Mouse (Mus musculus) kidney, embryonic 15.5 days (tissue): ENCODE results near the gene Scaf8. TPM values are rescaled to one million over a fixed set of nuclear protein-coding genes. Genes with fewer than 3 reads are reported as not detected.
"Not testable (repeated sequence)": the region's sequence is repeated elsewhere in the genome, so short reads cannot be mapped to it uniquely, and the experiment has no call there.

Source experiments
- ATAC-seq: fragments of 200-750 bp; cut with Nextera tagmentation; replicated peaks from 2 replicates; pipeline ENCODE4 v1.8.0; 2017; ENCODE audit warnings: moderate TSS enrichment; ENCODE audit not compliant: low FRiP score
- H3K27ac ChIP-seq: fragments of 300-500 bp; sonication (generic); 2 replicates; pipeline ENCODE4 v1.5.1; 2015; ENCODE audit warnings: mild to moderate bottlenecking, inconsistent platforms
- H3K27me3 ChIP-seq: fragments of 300-500 bp; sonication (generic); 2 replicates; pipeline ENCODE4 v1.6.1; 2015; ENCODE audit warnings: inconsistent platforms
- H3K36me3 ChIP-seq: fragments of 300-500 bp; sonication (generic); 2 replicates; pipeline ENCODE4 v1.6.1; 2015; ENCODE audit warnings: inconsistent platforms
- H3K4me1 ChIP-seq: fragments of 300-500 bp; sonication (generic); 2 replicates; pipeline ENCODE4 v1.6.1; 2015; ENCODE audit warnings: inconsistent platforms
- H3K4me2 ChIP-seq: fragments of 300-500 bp; sonication (generic); 2 replicates; pipeline ENCODE4 v1.6.1; 2015; ENCODE audit warnings: moderate library complexity, mild to moderate bottlenecking, inconsistent platforms
- H3K4me3 ChIP-seq: fragments of 300-500 bp; sonication (generic); replicated peaks from 2 replicates; pipeline ENCODE4 v1.5.1; 2015; ENCODE audit warnings: mild to moderate bottlenecking, inconsistent platforms
- H3K9ac ChIP-seq: fragments of 300-500 bp; sonication (generic); 2 replicates; pipeline ENCODE4 v1.6.1; 2015; ENCODE audit warnings: mild to moderate bottlenecking, inconsistent platforms
- H3K9me3 ChIP-seq: fragments of 300-500 bp; sonication (generic); replicated peaks from 2 replicates; pipeline ENCODE4 v1.6.1; 2016; ENCODE audit warnings: inconsistent platforms
- WGBS: fragments of 180-500 bp; shearing (Covaris S2); methylation state at CpG from one replicate; pipeline ENCODE4 v1.1.7; 2015; ENCODE audit warnings: mixed read lengths; 5-methylcytosine and 5-hydroxymethylcytosine counted together
- polyA plus RNA-seq: library from polyadenylated mRNA; unstranded; fragments of >200 nt; fragmentation: Nextera tagmentation; extraction: Ambion mirVana; gene quantifications from 2 replicates; pipeline ENCODE4 v1.2.1, GENCODE M21; 2015

Gene Scaf8
- polyA plus RNA-seq, 1 experiment from 2014 or later = 23.1 TPM

- H3K4me3 ChIP-seq, H3K4me2 ChIP-seq, H3K9ac ChIP-seq, H3K27ac ChIP-seq, ATAC-seq, H3K9me3 ChIP-seq, H3K4me1 ChIP-seq, H3K27me3 ChIP-seq: not testable (repeated sequence)
- H3K36me3 ChIP-seq = peaks cover 67% of the 10 kb centered on the region
- 96% methylated on average over 1 of the region's 1 CpGs for WGBS
These were observed 65.7 kb downstream of the Scaf8 start for GRCm38 (mm10) chr17:3180425-3180945.

DNA sequence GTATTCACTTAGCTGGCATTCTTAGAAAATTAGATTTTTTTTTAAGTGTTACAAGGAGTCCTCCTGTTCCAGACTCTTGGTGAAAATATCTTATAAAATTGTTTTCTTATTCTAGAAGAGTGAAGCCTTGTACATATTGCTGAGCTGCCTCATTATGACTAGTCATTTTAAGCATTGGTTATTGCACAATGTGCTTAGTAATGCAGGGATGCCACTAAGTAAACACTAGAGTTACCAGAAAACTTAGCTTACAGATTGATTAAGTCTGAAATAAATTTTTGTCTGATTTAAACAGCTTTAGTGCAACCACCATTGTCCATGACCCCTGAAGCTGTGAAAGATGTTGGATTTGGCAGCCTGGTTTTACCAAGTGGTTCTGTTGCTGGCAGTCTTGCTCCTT is 80.7 kb downstream of the Scaf8 start:
- H3K4me3 ChIP-seq, ATAC-seq, H3K27ac ChIP-seq, H3K4me2 ChIP-seq, H3K9ac ChIP-seq, H3K4me1 ChIP-seq, H3K27me3 ChIP-seq, H3K9me3 ChIP-seq: not testable (repeated sequence)
- H3K36me3 ChIP-seq = peaks cover 80% of the 10 kb centered on the region

DNA sequence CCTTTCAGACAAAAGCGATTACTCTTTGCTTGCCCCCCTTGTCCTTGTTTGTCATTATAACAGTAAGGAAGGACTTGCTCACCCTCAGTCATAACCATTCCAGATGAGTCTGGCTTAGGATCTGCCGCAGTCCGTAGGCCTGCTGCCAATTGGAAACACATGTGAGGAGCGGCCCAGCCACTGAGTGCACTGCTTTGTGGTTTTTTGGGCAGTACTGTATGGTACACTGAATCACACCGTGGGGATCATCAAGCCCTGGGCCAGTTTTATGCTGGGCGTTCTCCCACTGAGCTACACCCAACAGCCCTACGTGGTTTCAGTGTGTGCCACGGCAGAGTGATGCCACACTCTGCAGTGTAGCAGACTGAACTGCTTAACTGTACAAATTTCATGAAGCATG is 85.6 kb downstream of the Scaf8 start:
- H3K4me1 ChIP-seq = no peaks in the 10 kb centered on the region
- H3K36me3 ChIP-seq = peaks cover 68% of the 10 kb centered on the region
- no peaks in the 10 kb centered on the region for H3K27me3 ChIP-seq
- H3K27ac ChIP-seq = no peak overlapping the region
- H3K9ac ChIP-seq = no peak overlapping the region
- no peak; the same call in 1 of the 2 replicates for ATAC-seq
- H3K4me2 ChIP-seq = no peak overlapping the region
- no peak overlapping the region for H3K4me3 ChIP-seq
- no peaks in the 10 kb centered on the region for H3K9me3 ChIP-seq
- 93% methylated on average over 8 of the region's 8 CpGs for WGBS

GRCm38 (mm10) chr17:3203916-3204315 is 89.1 kb downstream of the Scaf8 start:
- Histone ChIP-seq H3K9ac (no peak overlapping the region), H3K4me1 (peaks cover 13% of the 10 kb centered on the region; the same call in 1 of the 2 replicates), H3K36me3 (peaks cover 38% of the 10 kb centered on the region), H3K9me3 (no peaks in the 10 kb centered on the region), H3K4me3 (no peak overlapping the region), H3K4me2 (no peak overlapping the region), H3K27ac (no peak overlapping the region), H3K27me3 (no peaks in the 10 kb centered on the region)
- no peak for ATAC-seq
- 91% methylated on average over 4 of the region's 4 CpGs for WGBS

- WGBS = 88% methylated on average over 7 of the region's 7 CpGs
- no peaks in the 10 kb centered on the region for H3K27me3 ChIP-seq
- ATAC-seq = no peak
- H3K4me2 ChIP-seq = no peak overlapping the region
- H3K4me1 ChIP-seq = peaks cover 13% of the 10 kb centered on the region; the same call in 1 of the 2 replicates
- no peak overlapping the region for H3K4me3 ChIP-seq
- no peak overlapping the region for H3K27ac ChIP-seq
- H3K9me3 ChIP-seq = no peaks in the 10 kb centered on the region
- H3K36me3 ChIP-seq = peaks cover 32% of the 10 kb centered on the region
- H3K9ac ChIP-seq = no peak overlapping the region
These were observed 90.1 kb downstream of the Scaf8 start for GRCm38 (mm10) chr17:3204826-3205405.

DNA sequence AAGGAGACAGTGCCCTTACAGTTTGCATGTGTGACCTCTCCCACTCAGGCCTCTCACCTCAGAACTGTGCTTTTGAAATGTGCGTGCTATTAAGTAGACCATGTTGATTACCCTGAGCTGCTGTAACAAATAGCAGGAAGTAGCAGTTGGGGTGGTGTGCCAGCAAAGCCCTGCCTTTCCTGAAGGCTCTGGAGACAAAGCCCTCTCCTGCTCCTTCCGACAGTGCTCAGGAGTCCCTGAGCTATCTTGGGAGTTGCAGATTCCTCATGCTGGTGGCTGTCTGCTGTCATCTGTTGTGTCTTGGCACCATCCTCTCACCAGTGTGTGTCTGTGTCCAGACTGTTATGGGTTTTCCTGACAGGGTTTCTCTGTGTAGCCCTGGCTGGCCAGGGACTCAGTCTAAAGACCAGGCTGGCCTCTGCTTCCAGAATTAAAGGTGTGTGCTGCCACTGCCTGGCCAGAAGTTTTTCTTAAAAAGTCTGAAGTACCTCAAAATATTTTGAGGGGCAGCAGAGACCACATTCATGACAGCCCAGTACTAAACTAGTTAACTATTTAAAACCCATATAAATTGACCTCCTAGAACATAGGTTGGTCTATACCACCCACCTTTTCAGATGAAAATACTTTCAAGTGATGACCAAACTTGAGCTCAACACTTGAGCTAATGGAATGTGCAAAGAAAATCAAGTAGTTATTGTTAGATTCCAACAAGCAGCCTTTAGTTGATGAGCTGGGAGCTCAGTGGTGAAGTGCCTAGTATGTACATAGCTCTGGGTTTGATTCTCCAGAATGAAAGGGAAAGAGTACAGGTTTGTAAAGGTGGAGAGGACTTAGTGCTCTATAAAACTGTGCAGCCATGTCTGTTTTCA is 92.0 kb downstream of the Scaf8 start:
- peak; percentile 26; the same call in 1 of the 2 replicates for ATAC-seq
- Histone ChIP-seq H3K9me3 (no peaks in the 10 kb centered on the region), H3K9ac (no peak overlapping the region), H3K4me2 (no peak overlapping the region), H3K27ac (peak overlapping the region; percentile 56; the same call in 1 of the 2 replicates), H3K27me3 (no peaks in the 10 kb centered on the region), H3K4me1 (peaks cover 13% of the 10 kb centered on the region; the same call in 1 of the 2 replicates), H3K4me3 (no peak overlapping the region), H3K36me3 (peaks cover 16% of the 10 kb centered on the region)
- 36% methylated on average over 2 of the region's 2 CpGs for WGBS

GRCm38 (mm10) chr17:3207529-3208240 is 92.9 kb downstream of the Scaf8 start:
- 63% methylated on average over 6 of the region's 6 CpGs for WGBS
- ATAC-seq = 0 out of 2 replicates have a peak, but pooled peaks have one; percentile 40
- H3K27ac ChIP-seq = peak overlapping the region; percentile 15; the same call in 1 of the 2 replicates

GRCm38 (mm10) chr17:3208471-3208870 is 93.7 kb downstream of the Scaf8 start:
- 67% methylated on average over 1 of the region's 1 CpGs for WGBS
- H3K9ac ChIP-seq = no peak overlapping the region
- H3K36me3 ChIP-seq = peaks cover 22% of the 10 kb centered on the region
- H3K4me2 ChIP-seq = no peak overlapping the region
- no peaks in the 10 kb centered on the region for H3K9me3 ChIP-seq
- no peak overlapping the region for H3K4me3 ChIP-seq
- no peaks in the 10 kb centered on the region for H3K27me3 ChIP-seq
- peaks cover 13% of the 10 kb centered on the region; the same call in 1 of the 2 replicates for H3K4me1 ChIP-seq
- no peak for ATAC-seq
- H3K27ac ChIP-seq = no peak overlapping the region

More at GRCm38 (mm10) chr17:3207529-3208240, 92.9 kb downstream of the Scaf8 start:
- peaks cover 13% of the 10 kb centered on the region; the same call in 1 of the 2 replicates for H3K4me1 ChIP-seq
- H3K27me3 ChIP-seq = no peaks in the 10 kb centered on the region
- H3K4me2 ChIP-seq = no peak overlapping the region
- H3K36me3 ChIP-seq = peaks cover 18% of the 10 kb centered on the region
- no peak overlapping the region for H3K9ac ChIP-seq
- no peaks in the 10 kb centered on the region for H3K9me3 ChIP-seq
- no peak overlapping the region for H3K4me3 ChIP-seq

- H3K9me3 ChIP-seq = no peaks in the 10 kb centered on the region
- H3K27me3 ChIP-seq = no peaks in the 10 kb centered on the region
- no peak overlapping the region for H3K4me3 ChIP-seq
- ATAC-seq = no peak
- H3K4me1 ChIP-seq = peaks cover 13% of the 10 kb centered on the region; the same call in 1 of the 2 replicates
- no peak overlapping the region for H3K4me2 ChIP-seq
- peaks cover 22% of the 10 kb centered on the region for H3K36me3 ChIP-seq
- no peak overlapping the region for H3K27ac ChIP-seq
- WGBS = 82% methylated on average over 4 of the region's 4 CpGs
- no peak overlapping the region for H3K9ac ChIP-seq
These were observed 94.8 kb downstream of the Scaf8 start for GRCm38 (mm10) chr17:3209581-3209980.

DNA sequence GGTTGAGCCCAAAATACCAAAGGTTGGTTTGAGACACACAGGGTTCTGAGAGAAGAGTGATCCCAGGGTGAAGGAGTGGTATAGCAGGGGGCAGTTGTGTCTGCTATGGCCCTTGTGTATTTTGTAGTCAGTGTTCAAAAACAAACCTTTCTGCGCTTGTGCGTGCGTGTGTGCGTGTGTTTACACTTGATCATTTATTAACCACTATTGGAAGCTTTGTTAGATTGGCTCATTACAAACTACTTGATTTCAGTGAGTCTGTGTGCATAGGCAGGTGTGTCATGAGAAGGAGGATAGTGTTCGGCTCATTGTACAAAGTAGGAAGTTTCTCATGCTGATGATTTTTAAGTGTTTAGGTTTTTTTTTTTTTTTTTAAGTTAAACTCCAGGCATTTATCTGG is 95.4 kb downstream of the Scaf8 start:
- Histone ChIP-seq H3K4me3 (no peak overlapping the region), H3K36me3 (peaks cover 22% of the 10 kb centered on the region), H3K27ac (no peak overlapping the region), H3K9ac (no peak overlapping the region), H3K4me1 (peaks cover 13% of the 10 kb centered on the region; the same call in 1 of the 2 replicates), H3K4me2 (no peak overlapping the region), H3K27me3 (no peaks in the 10 kb centered on the region), H3K9me3 (no peaks in the 10 kb centered on the region)
- WGBS = 89% methylated on average over 5 of the region's 5 CpGs
- no peak for ATAC-seq

GRCm38 (mm10) chr17:3212105-3212504 is 97.3 kb downstream of the Scaf8 start:
- Histone ChIP-seq H3K27ac (no peak overlapping the region), H3K27me3 (no peaks in the 10 kb centered on the region), H3K9ac (no peak overlapping the region), H3K36me3 (peaks cover 37% of the 10 kb centered on the region), H3K4me1 (peaks cover 5% of the 10 kb centered on the region; the same call in 1 of the 2 replicates), H3K9me3 (no peaks in the 10 kb centered on the region), H3K4me3 (no peak overlapping the region), H3K4me2 (no peak overlapping the region)
- no peak for ATAC-seq
- WGBS = 92% methylated on average over 4 of the region's 4 CpGs
